Mouse (Mus musculus) liver, embryonic 11.5 days (tissue): ENCODE results near the gene Tpp2. TPM values are rescaled to one million over a fixed set of nuclear protein-coding genes. Genes with fewer than 3 reads are reported as not detected.
A peak's percentile ranks its signal among the peaks of the same experiment; 100 is the strongest.
"Not testable (repeated sequence)": the region's sequence is repeated elsewhere in the genome, so short reads cannot be mapped to it uniquely, and the experiment has no call there.

Source experiments
- ATAC-seq: fragments of 200-750 bp; cut with Nextera tagmentation; replicated peaks from 2 replicates; pipeline ENCODE4 v1.8.0; 2017; ENCODE audit warnings: moderate number of reproducible peaks, mild to moderate bottlenecking, moderate TSS enrichment, moderate library complexity; ENCODE audit not compliant: low FRiP score
- DNase-seq: peaks from one replicate; pipeline ENCODE4 v3.0.0-alpha.2; 2017; ENCODE audit warnings: low spot score
- H3K27ac ChIP-seq: fragments of 300-500 bp; sonication (generic); 2 replicates; pipeline ENCODE4 v1.5.1; 2014; ENCODE audit warnings: mild to moderate bottlenecking, low read depth, low read length, control low read depth
- H3K27me3 ChIP-seq: fragments of 300-500 bp; sonication (generic); replicated peaks from 2 replicates; pipeline ENCODE4 v1.6.1; 2014; ENCODE audit warnings: low read length, mixed read lengths; ENCODE audit not compliant: control insufficient read depth, insufficient read depth
- H3K36me3 ChIP-seq: fragments of 300-500 bp; sonication (generic); 2 replicates; pipeline ENCODE4 v1.6.1; 2014; ENCODE audit warnings: mild to moderate bottlenecking, low read length, moderate library complexity, mixed read lengths; ENCODE audit not compliant: control insufficient read depth, insufficient read depth
- H3K4me1 ChIP-seq: fragments of 300-500 bp; sonication (generic); replicated peaks from 2 replicates; pipeline ENCODE4 v1.6.1; 2014; ENCODE audit warnings: low read length, mixed read lengths; ENCODE audit not compliant: control insufficient read depth, insufficient read depth
- H3K4me2 ChIP-seq: fragments of 300-500 bp; sonication (generic); 2 replicates; pipeline ENCODE4 v1.6.1; 2014; ENCODE audit warnings: mild to moderate bottlenecking, control low read depth, moderate library complexity
- H3K4me3 ChIP-seq: fragments of 300-500 bp; sonication (generic); 2 replicates; pipeline ENCODE4 v1.5.1; 2014; ENCODE audit warnings: low read depth, low read length, control low read depth
- H3K9ac ChIP-seq: fragments of 300-500 bp; sonication (generic); 2 replicates; pipeline ENCODE4 v1.6.1; 2014; ENCODE audit warnings: low read depth, low read length, control low read depth
- H3K9me3 ChIP-seq: fragments of 300-500 bp; sonication (generic); 2 replicates; pipeline ENCODE4 v1.6.1; 2016; ENCODE audit warnings: low read length, inconsistent platforms, mixed read lengths; ENCODE audit not compliant: control insufficient read depth
- WGBS: fragments of 180-500 bp; shearing (Covaris S2); extraction: QIAGEN DNeasy Blood & Tissue Kit; methylation state at CpG from one replicate; pipeline ENCODE4 v1.1.7; 2014; 5-methylcytosine and 5-hydroxymethylcytosine counted together
- microRNA-seq: library from miRNA; unstranded; fragments of <30 nt; microRNA quantifications from one replicate; pipeline ENCODE4, GENCODE M21; 2017; ENCODE audit warnings: borderline number of aligned reads
- polyA plus RNA-seq: library from polyadenylated mRNA; unstranded; fragments of >200 nt; fragmentation: Nextera tagmentation; extraction: Ambion mirVana; gene quantifications from 2 replicates; pipeline ENCODE4 v1.2.1, GENCODE M21; 2014

Tpp2 gene
- polyA plus RNA-seq, 1 experiment from 2014 or later = 59.9 TPM

- H3K9me3 ChIP-seq = no peaks in the 10 kb centered on the region
- no peaks in the 10 kb centered on the region for H3K4me1 ChIP-seq
- no peak overlapping the region for H3K4me2 ChIP-seq
- no peak overlapping the region for H3K4me3 ChIP-seq
- no peak overlapping the region for H3K9ac ChIP-seq
- WGBS = 82% methylated on average over 5 of the region's 5 CpGs
- no peaks in the 10 kb centered on the region for H3K27me3 ChIP-seq
- DNase-seq (no peak), ATAC-seq (no peak)
- no peaks in the 10 kb centered on the region for H3K36me3 ChIP-seq
- no peak overlapping the region for H3K27ac ChIP-seq
Observed at GRCm38 (mm10) chr1:44032948-44033347, 99.5 kb downstream of the Tpp2 start.

GRCm38 (mm10) chr1:44041797-44042554 lies 108.5 kb downstream of the Tpp2 start:
- Histone ChIP-seq H3K9ac (peak overlapping the region; percentile 56), H3K9me3 (no peaks in the 10 kb centered on the region), H3K4me1 (no peaks in the 10 kb centered on the region), H3K27ac (no peak overlapping the region), H3K4me2 (peak overlapping the region; percentile 79), H3K27me3 (no peaks in the 10 kb centered on the region), H3K36me3 (no peaks in the 10 kb centered on the region), H3K4me3 (peak overlapping the region; percentile 53)
- ATAC-seq (peak; percentile 43), DNase-seq (peak; percentile 39)
- WGBS = 2% methylated on average over 17 of the region's 17 CpGs

- Histone ChIP-seq H3K36me3 (no peaks in the 10 kb centered on the region), H3K27ac (no peak overlapping the region), H3K4me1 (no peaks in the 10 kb centered on the region), H3K9ac (peak overlapping the region; percentile 56), H3K4me3 (peak overlapping the region; percentile 53), H3K9me3 (no peaks in the 10 kb centered on the region), H3K27me3 (no peaks in the 10 kb centered on the region), H3K4me2 (peak overlapping the region; percentile 79)
- no peak for DNase-seq
- 7% methylated on average over 6 of the region's 6 CpGs for WGBS
- ATAC-seq = peak; percentile 26
Observed at GRCm38 (mm10) chr1:44042555-44042915, 109.1 kb downstream of the Tpp2 start.

GRCm38 (mm10) chr1:44045689-44046088 lies 112.2 kb downstream of the Tpp2 start:
- H3K27me3 ChIP-seq, H3K9me3 ChIP-seq, H3K36me3 ChIP-seq, DNase-seq, ATAC-seq, H3K4me2 ChIP-seq, H3K4me3 ChIP-seq, H3K9ac ChIP-seq, H3K4me1 ChIP-seq, H3K27ac ChIP-seq: not testable (repeated sequence)
- 76% methylated on average over 5 of the region's 5 CpGs for WGBS

- Histone ChIP-seq H3K27ac (no peak overlapping the region), H3K9ac (no peak overlapping the region), H3K27me3 (no peaks in the 10 kb centered on the region), H3K36me3 (no peaks in the 10 kb centered on the region), H3K4me3 (no peak overlapping the region), H3K9me3 (no peaks in the 10 kb centered on the region), H3K4me1 (no peaks in the 10 kb centered on the region), H3K4me2 (no peak overlapping the region)
- DNase-seq (no peak), ATAC-seq (no peak)
- WGBS = 74% methylated on average over 2 of the region's 2 CpGs
Observed at GRCm38 (mm10) chr1:44046556-44046955, 113.1 kb downstream of the Tpp2 start.

Small RNAs within 50 kb of the gene (microRNA-seq; reads per million reads assigned to microRNA genes)
- gene Gm24180 = not detected

Other genes starting within 250 kb of the Tpp2 start
- gene 1500015O10Rik, start 203.0 kb upstream of the Tpp2 start, polyA plus RNA-seq = 0.25 TPM in 1 of 2 replicates, not detected in the other
- 15.3 and 18.0 TPM in 2 replicates for gene Uxs1, start 105.8 kb upstream of the Tpp2 start, polyA plus RNA-seq
- 0.04 and 0.68 TPM in 2 replicates for gene Mettl21c, start 86.4 kb downstream of the Tpp2 start, polyA plus RNA-seq
- 0.09 and 0.21 TPM in 2 replicates for gene Gm8251, start 128.3 kb downstream of the Tpp2 start, polyA plus RNA-seq
- gene Tex30, start 168.8 kb downstream of the Tpp2 start, polyA plus RNA-seq = 123 and 133 TPM in 2 replicates
- gene Kdelc1, start 185.2 kb downstream of the Tpp2 start, polyA plus RNA-seq = 48.8 and 53.8 TPM in 2 replicates
- gene Bivm, start 185.3 kb downstream of the Tpp2 start, polyA plus RNA-seq = 13.1 and 13.3 TPM in 2 replicates
- gene Ercc5, start 214.1 kb downstream of the Tpp2 start, polyA plus RNA-seq = 15.0 TPM in 2 replicates